Mouse (Mus musculus) cerebellum, postnatal 14 days (tissue): ENCODE results near the gene Dcst1.

Source experiments
- DNase-seq, 2 experiments: peaks; one replicate each; pipeline ENCODE4 v3.0.0; 2021; ENCODE audit warnings: mixed read lengths in 2 of 2

The Dcst1 gene

GRCm38 (mm10) chr3:89388134-89388881, 23.3 kb upstream of the Dcst1 start:
- peak; percentile 57 to 67 for DNase-seq

DNA sequence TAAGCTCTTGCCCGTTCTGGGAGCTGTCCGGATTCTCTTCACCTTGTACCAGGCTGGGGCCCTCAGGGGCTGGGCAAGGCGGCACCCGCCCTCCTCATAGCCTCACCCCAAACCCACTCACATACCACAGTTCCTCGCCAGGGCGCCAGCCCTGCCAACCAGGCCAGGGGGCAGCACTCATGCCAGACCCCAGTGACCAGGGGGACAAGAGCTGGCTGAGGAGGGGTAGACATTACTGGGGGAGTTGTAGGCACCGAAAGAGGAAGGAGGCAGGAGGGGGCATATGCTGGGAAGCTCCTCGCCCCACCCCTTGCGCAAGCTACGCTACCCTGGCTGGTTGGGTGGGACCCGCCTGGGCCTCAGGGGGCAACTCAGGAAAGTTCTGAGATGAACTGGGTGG, 22.6 kb upstream of the Dcst1 start:
- DNase-seq: peak in 1 of 2 experiments; percentile 34

- peak in 1 of 2 experiments; percentile 24 for DNase-seq
Measured at GRCm38 (mm10) chr3:89386438-89387420, 21.7 kb upstream of the Dcst1 start.

GRCm38 (mm10) chr3:89385451-89385850, 20.4 kb upstream of the Dcst1 start:
- no peak for DNase-seq

DNA sequence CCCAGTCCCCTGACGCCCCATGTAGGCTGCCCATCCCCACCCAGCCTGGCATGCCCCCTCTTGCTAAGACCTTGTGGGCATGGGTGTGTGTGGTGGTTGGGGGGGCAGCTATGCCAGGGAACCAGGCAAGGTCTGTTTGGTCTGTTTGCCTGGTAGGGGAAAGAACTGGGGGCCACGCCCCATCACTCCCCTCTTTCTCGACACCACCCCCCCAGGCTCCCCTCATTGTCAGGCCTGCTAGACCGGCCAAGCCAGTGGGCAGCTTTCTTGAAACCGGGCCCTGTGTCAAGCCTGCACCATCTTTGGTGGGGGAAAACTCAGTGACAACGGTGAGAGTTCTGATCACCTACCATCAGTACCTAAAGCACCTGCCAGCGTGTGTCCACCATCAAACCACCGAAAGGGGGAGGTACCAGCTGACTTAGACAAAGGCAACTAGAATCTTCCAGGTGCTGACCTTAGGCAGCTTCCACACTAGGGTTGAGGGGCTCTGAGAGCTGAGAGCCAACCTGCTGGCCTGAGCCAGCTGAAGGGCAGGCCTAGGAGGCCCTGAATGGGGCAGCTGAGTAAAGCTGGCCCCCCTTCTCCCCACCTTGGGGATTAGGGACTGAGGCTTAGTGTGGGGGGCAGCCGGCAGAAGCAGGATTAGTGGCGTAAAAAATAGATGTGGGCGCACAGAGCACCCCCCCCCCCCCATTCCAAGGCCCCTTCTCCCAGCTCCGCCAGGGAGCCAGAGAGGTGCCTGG, 19.5 kb upstream of the Dcst1 start:
- no peak for DNase-seq

- DNase-seq: no peak
Measured at GRCm38 (mm10) chr3:89383651-89384255, 18.7 kb upstream of the Dcst1 start.

GRCm38 (mm10) chr3:89382950-89383349, 17.9 kb upstream of the Dcst1 start:
- DNase-seq: no peak

- DNase-seq: no peak
Measured at GRCm38 (mm10) chr3:89382033-89382882, 17.2 kb upstream of the Dcst1 start.

- DNase-seq: no peak
Measured at GRCm38 (mm10) chr3:89381233-89381632, 16.2 kb upstream of the Dcst1 start.

- no peak for DNase-seq
Measured at GRCm38 (mm10) chr3:89380711-89381110, 15.7 kb upstream of the Dcst1 start.

DNA sequence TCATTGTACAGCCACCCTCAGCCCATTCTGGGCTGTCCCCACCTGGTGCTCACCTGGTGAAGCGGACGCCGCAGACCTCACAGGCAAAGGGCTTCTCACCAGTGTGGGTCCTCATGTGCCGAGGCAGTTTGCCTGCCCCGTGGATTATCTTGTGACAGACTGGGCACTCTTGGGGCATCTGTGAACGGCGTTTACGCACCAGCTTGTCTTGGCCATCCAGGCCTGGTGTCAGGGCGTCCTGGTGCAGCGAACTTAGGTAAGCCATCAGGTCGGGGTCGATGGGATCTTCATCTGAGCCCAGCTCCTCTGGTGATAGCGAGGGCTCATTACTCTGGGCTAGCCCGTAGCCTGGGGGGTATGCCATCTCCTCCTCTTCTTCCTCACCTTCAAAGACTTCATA, 15.2 kb upstream of the Dcst1 start:
- DNase-seq: no peak

DNA sequence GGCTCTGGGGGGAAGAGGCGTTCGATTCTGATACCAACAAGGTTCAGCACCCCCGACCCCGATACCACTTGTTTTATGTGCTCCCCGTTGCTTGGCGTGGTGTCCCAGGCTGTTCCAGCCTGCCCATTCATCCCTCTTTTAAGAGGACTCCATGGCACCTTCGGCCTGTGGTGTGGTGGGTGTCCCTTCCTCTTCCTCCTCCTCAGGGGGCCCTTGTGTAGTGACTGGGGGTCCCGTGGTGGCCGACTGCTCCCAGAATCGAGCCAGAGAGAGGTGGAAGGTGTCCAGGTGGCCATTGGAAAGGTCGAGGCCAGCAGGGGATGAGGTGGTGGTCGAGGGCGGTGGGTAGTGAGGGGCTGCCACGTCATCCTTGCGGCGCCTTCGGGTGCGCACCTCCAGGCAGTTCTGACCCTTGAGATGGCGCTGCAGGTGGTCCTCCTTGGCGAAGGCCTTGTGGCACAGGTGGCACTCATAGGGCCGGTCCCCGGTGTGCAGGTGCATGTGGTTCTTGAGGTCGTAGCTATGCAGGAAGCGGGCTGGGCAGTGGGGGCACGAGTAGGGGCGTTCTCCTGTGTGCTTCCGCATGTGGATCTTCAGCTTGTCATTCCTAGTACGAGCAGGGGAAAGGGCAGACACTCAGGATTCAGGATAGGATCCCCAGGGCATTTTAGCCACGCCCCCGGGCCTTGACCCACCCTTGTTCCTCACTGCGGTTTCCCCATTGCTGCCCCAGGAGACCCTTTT, 14.5 kb upstream of the Dcst1 start:
- no peak for DNase-seq

DNA sequence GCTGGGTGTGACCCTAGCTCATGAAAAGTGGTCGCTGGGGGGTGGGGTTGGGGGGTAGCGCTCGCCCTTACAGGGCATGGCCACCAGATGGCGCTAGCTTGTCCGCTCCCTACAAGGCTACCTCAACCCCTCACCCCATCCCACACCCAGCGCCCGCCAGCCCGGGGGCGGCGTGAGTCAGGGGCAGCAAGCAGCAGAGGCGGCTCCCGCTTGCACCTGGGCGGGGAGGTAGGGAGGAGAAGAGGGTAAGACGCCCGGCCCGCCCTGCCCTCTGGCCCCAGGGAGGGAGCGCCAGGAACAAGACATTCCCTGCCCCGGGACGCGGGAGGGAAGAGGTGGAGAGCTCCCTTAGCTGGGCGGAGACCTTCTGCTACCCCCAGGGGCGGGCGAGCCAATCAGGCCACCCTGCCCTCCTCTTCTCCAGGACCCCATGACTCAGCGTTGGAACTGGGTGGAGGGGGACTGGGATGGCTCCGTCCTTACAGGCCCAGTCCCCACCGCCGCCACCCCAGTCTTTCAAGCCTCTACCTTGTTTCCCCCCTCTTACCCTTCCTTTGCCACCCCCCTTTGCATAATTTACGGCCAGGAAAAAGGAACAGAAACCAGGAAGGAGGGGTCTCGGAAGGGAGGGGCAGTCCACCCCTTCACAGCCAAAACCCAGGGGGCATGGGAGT, 13.5 kb upstream of the Dcst1 start:
- peak; percentile 75 to 83 for DNase-seq

DNA sequence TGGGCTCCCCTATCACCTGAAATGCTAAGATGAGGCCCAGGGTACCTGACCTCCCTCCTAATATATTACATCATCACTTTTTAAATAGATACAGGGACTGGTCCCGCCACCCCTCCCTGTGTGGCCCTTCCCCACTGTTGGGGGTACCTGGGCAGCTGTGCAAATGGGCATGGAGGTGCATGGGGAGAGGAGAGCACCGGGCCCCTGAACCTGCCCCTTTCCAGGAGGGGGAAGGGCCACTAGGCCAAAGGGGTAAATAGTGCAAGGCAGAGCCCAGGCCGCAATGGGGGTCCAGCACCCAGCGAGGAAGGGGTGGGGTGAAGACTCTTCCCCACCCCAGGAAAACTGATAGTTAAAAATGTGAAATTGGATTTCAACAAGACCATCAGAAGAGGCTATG, 12.8 kb upstream of the Dcst1 start:
- DNase-seq: no peak

DNA sequence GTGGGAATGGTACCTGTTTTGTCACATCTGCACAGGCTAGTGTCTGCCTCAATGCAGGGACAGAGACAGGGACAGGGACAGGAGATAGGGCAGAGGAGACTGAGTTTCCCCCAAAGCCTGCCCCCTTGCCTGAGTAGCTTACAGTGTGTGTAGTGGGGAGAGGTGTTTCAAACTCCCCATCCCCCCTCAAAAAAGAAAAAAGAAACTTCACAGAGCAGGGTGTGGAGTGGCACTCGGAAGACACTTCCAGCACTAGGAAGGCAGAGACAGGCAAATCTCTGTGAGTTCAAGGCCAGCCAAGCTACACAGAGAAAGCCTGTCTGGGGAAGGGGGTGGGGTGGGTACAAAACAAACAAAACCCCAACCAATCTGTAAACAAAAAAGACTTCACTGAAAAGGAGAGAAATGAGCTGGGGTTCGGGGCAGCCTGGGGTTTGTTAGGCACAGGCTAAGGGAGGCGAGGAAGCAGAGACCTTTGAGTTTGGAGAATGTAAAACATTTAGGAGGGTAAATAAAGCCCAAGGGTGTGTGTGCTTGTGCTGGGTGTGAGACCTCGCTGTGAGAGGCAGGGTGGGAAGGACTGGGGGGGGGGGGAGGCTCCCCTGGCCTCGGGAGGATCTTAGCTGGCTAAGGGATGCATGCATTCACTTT, 8.7 kb upstream of the Dcst1 start:
- no peak for DNase-seq

GRCm38 (mm10) chr3:89367338-89367737, 2.3 kb upstream of the Dcst1 start:
- no peak for DNase-seq

- no peak for DNase-seq
Measured at GRCm38 (mm10) chr3:89365486-89366414, 697 bp upstream of the Dcst1 start.

DNA sequence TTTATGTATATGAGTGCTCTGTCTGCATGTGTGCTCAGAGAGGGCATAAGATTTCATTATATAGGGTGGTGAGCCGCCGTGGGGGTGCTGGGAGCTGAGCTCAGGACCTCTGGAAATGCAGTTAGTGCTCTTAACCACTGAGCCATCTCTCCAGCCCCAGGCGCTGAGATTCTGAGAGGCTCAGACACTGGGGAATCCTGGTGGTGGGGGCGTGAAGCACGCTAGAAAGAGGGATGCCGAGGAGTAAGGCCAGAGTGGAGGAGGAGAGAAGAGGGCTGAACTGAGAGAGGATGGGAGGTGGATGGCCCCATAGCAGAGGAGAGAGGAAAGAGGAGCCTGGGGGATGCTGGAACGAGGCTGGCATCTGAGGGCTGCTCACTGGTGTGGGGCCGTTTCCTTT, 422 bp downstream of the Dcst1 start:
- DNase-seq: no peak

- DNase-seq: no peak
Measured at GRCm38 (mm10) chr3:89361675-89362074, 3.4 kb downstream of the Dcst1 start, which contains the start of gene Dcst2. Gene Dcst2, plus strand, starts transcription at chr3:89361975.
